Mouse (Mus musculus) heart, postnatal 0 days (tissue): ENCODE measurements around the gene Cdk14.

ENCODE experiments used
- CTCF ChIP-seq: IDR thresholded peaks from 2 replicates; pipeline ENCODE4 v1.5.1; 2016; ENCODE audit warnings: antibody characterized with exemption, control low read depth, low read depth
- EP300 ChIP-seq: IDR thresholded peaks from 2 replicates; pipeline ENCODE4 v1.6.1; 2016; ENCODE audit warnings: antibody characterized with exemption, low read depth

DNA sequence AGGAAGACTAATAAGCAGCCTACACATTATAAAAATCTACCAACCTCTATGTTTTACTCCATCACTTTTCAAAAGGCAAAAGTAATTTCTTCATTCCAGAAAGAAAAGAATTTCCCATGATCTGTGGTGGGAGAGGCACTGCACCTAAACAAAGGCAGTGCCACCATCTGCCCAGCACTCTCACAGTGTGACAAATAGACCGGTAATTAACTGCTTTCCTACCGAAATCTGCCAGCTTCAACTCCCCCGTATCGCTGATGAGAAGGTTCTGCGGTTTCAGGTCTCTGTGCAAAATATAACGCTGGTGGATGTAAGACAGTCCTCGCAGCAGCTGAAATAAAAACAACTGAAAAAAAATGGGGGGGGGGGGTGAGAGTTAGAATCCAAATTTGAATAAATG lies 327.4 kb downstream of the Cdk14 start:
- no peak for TF ChIP-seq CTCF
- no peak for TF ChIP-seq EP300
